Mouse (Mus musculus) kidney, embryonic 14.5 days (tissue): ENCODE measurements at regions not wholly inside any gene's neighbourhood (a gene's known extent, or its start where the extent isn't known, plus 50 kb on each side); places are given as distances from the start of the nearest gene placed in this dataset.

ENCODE experiments used
- ATAC-seq: fragments of 200-750 bp; cut with Nextera tagmentation; 2 replicates; pipeline ENCODE4 v1.8.0; 2017; ENCODE audit warnings: moderate number of reproducible peaks, mild to moderate bottlenecking, moderate TSS enrichment, moderate library complexity; ENCODE audit not compliant: low FRiP score, low TSS enrichment
- H3K27ac ChIP-seq: fragments of 300-500 bp; sonication (generic); 2 replicates; pipeline ENCODE4 v1.5.1; 2014; ENCODE audit warnings: low read depth, mild to moderate bottlenecking, low read length, moderate library complexity, mixed read lengths
- H3K27me3 ChIP-seq: fragments of 300-500 bp; sonication (generic); 2 replicates; pipeline ENCODE4 v1.6.1; 2014; ENCODE audit warnings: mild to moderate bottlenecking, low read length; ENCODE audit not compliant: control insufficient read depth, insufficient read depth
- H3K36me3 ChIP-seq: fragments of 300-500 bp; sonication (generic); 2 replicates; pipeline ENCODE4 v1.6.1; 2014; ENCODE audit warnings: low read length, mixed read lengths; ENCODE audit not compliant: control insufficient read depth, insufficient read depth
- H3K4me1 ChIP-seq: fragments of 300-500 bp; sonication (generic); 2 replicates; pipeline ENCODE4 v1.6.1; 2014; ENCODE audit warnings: low read length, mixed read lengths; ENCODE audit not compliant: control insufficient read depth, insufficient read depth
- H3K4me2 ChIP-seq: fragments of 300-500 bp; sonication (generic); replicated peaks from 2 replicates; pipeline ENCODE4 v1.6.1; 2014; ENCODE audit warnings: low read depth, mild to moderate bottlenecking, low read length
- H3K4me3 ChIP-seq: fragments of 300-500 bp; sonication (generic); 2 replicates; pipeline ENCODE4 v1.5.1; 2014; ENCODE audit warnings: mild to moderate bottlenecking, low read length
- H3K9ac ChIP-seq: fragments of 300-500 bp; sonication (generic); 2 replicates; pipeline ENCODE4 v1.6.1; 2014; ENCODE audit warnings: low read depth, mild to moderate bottlenecking, low read length, moderate library complexity
- H3K9me3 ChIP-seq: fragments of 300-500 bp; sonication (generic); 2 replicates; pipeline ENCODE4 v1.6.1; 2016; ENCODE audit warnings: low read length; ENCODE audit not compliant: control insufficient read depth
- WGBS: fragments of 180-500 bp; shearing (Covaris S2); extraction: QIAGEN DNeasy Blood & Tissue Kit; methylation state at CpG from one replicate; pipeline ENCODE4 v1.1.7; 2014; 5-methylcytosine and 5-hydroxymethylcytosine counted together

- H3K4me1 ChIP-seq: no peaks in the 10 kb centered on the region
- no peaks in the 10 kb centered on the region for H3K36me3 ChIP-seq
- H3K27ac ChIP-seq: no peak overlapping the region
- no peak overlapping the region for H3K4me3 ChIP-seq
- no peak overlapping the region for H3K4me2 ChIP-seq
- H3K9ac ChIP-seq: no peak overlapping the region
- H3K9me3 ChIP-seq: peaks cover 6% of the 10 kb centered on the region
- no peak for ATAC-seq
- H3K27me3 ChIP-seq: no peaks in the 10 kb centered on the region
These were observed 217.9 kb upstream of the Tnp1 start for GRCm38 (mm10) chr1:73233636-73234035.

GRCm38 (mm10) chr1:73233041-73233440, 217.3 kb upstream of the Tnp1 start:
- Histone ChIP-seq H3K4me1 (no peaks in the 10 kb centered on the region), H3K27me3 (no peaks in the 10 kb centered on the region), H3K36me3 (no peaks in the 10 kb centered on the region), H3K4me3 (no peak overlapping the region), H3K9ac (no peak overlapping the region), H3K4me2 (no peak overlapping the region), H3K27ac (no peak overlapping the region), H3K9me3 (peaks cover 9% of the 10 kb centered on the region)
- WGBS: 80% methylated on average over 3 of the region's 3 CpGs
- ATAC-seq: no peak

GRCm38 (mm10) chr1:73230611-73231010, 214.9 kb upstream of the Tnp1 start:
- no peak overlapping the region for H3K27ac ChIP-seq
- H3K4me1 ChIP-seq: no peaks in the 10 kb centered on the region
- H3K9me3 ChIP-seq: peaks cover 9% of the 10 kb centered on the region
- 84% methylated on average over 1 of the region's 1 CpGs for WGBS
- H3K4me3 ChIP-seq: no peak overlapping the region
- H3K27me3 ChIP-seq: no peaks in the 10 kb centered on the region
- no peaks in the 10 kb centered on the region for H3K36me3 ChIP-seq
- no peak overlapping the region for H3K9ac ChIP-seq
- no peak for ATAC-seq
- H3K4me2 ChIP-seq: no peak overlapping the region

GRCm38 (mm10) chr1:73227246-73227645, 211.5 kb upstream of the Tnp1 start:
- WGBS: 94% methylated on average over 8 of the region's 8 CpGs
- no peaks in the 10 kb centered on the region for H3K4me1 ChIP-seq
- ATAC-seq: no peak
- no peaks in the 10 kb centered on the region for H3K27me3 ChIP-seq
- H3K36me3 ChIP-seq: no peaks in the 10 kb centered on the region
- H3K9ac ChIP-seq: no peak overlapping the region
- H3K9me3 ChIP-seq: peaks cover 9% of the 10 kb centered on the region
- H3K27ac ChIP-seq: no peak overlapping the region
- no peak overlapping the region for H3K4me2 ChIP-seq
- no peak overlapping the region for H3K4me3 ChIP-seq

- no peak for ATAC-seq
- Histone ChIP-seq H3K27ac (no peak overlapping the region), H3K27me3 (no peaks in the 10 kb centered on the region), H3K9me3 (no peaks in the 10 kb centered on the region), H3K36me3 (no peaks in the 10 kb centered on the region), H3K4me3 (no peak overlapping the region), H3K9ac (no peak overlapping the region), H3K4me2 (no peak overlapping the region), H3K4me1 (no peaks in the 10 kb centered on the region)
- WGBS: 8% methylated on average over 2 of the region's 2 CpGs
These were observed 206.2 kb upstream of the Tnp1 start for GRCm38 (mm10) chr1:73221863-73222262.

GRCm38 (mm10) chr1:73214305-73214946, 198.7 kb upstream of the Tnp1 start:
- ATAC-seq: 0 out of 2 replicates have a peak, but pooled peaks have one; percentile 43
- no peak overlapping the region for H3K4me3 ChIP-seq
- H3K9me3 ChIP-seq: no peaks in the 10 kb centered on the region
- H3K4me2 ChIP-seq: no peak overlapping the region
- no peak overlapping the region for H3K9ac ChIP-seq
- 65% methylated on average over 5 of the region's 5 CpGs for WGBS
- no peaks in the 10 kb centered on the region for H3K4me1 ChIP-seq
- H3K27ac ChIP-seq: no peak overlapping the region
- H3K36me3 ChIP-seq: no peaks in the 10 kb centered on the region
- no peaks in the 10 kb centered on the region for H3K27me3 ChIP-seq

GRCm38 (mm10) chr1:73207421-73207820, 191.7 kb upstream of the Tnp1 start:
- ATAC-seq: 0 out of 2 replicates have a peak, but pooled peaks have one; percentile 16
- no peaks in the 10 kb centered on the region for H3K36me3 ChIP-seq
- no peaks in the 10 kb centered on the region for H3K4me1 ChIP-seq
- 32% methylated on average over 8 of the region's 8 CpGs for WGBS
- H3K4me3 ChIP-seq: no peak overlapping the region
- H3K9ac ChIP-seq: no peak overlapping the region
- no peaks in the 10 kb centered on the region for H3K27me3 ChIP-seq
- H3K27ac ChIP-seq: no peak overlapping the region
- H3K4me2 ChIP-seq: no peak overlapping the region
- no peaks in the 10 kb centered on the region for H3K9me3 ChIP-seq

GRCm38 (mm10) chr1:73205788-73206187, 190.1 kb upstream of the Tnp1 start:
- Histone ChIP-seq H3K4me1 (no peaks in the 10 kb centered on the region), H3K27ac (no peak overlapping the region), H3K27me3 (no peaks in the 10 kb centered on the region), H3K9me3 (no peaks in the 10 kb centered on the region), H3K4me3 (no peak overlapping the region), H3K36me3 (no peaks in the 10 kb centered on the region), H3K4me2 (no peak overlapping the region), H3K9ac (no peak overlapping the region)
- ATAC-seq: no peak
- WGBS: 89% methylated on average over 1 of the region's 1 CpGs

GRCm38 (mm10) chr1:73200112-73200511, 184.4 kb upstream of the Tnp1 start:
- Histone ChIP-seq H3K27me3 (no peaks in the 10 kb centered on the region), H3K4me1 (no peaks in the 10 kb centered on the region), H3K4me2 (no peak overlapping the region), H3K36me3 (no peaks in the 10 kb centered on the region), H3K4me3 (no peak overlapping the region), H3K9ac (no peak overlapping the region), H3K9me3 (no peaks in the 10 kb centered on the region), H3K27ac (no peak overlapping the region)
- WGBS: 37% methylated on average over 2 of the region's 2 CpGs
- ATAC-seq: peak; percentile 57; the same call in 1 of the 2 replicates
